Mouse (Mus musculus): ENCODE data around the gene Rpl34. TPM values are rescaled to one million over a fixed set of nuclear protein-coding genes. Genes with fewer than 3 reads are reported as not detected.

The Rpl34 gene
- polyA plus RNA-seq, 1 experiment from 2014 or later = 917 TPM

- H3K36me3 ChIP-seq (ENCODE audit: control insufficient read depth, insufficient read depth, low read length) = no peaks in the 10 kb centered on the region
- no peak overlapping the region for H3K4me3 ChIP-seq (ENCODE audit: low read depth, low read length)
- DNase-seq (ENCODE audit: low spot score) (no peak), ATAC-seq (ENCODE audit: insufficient number of reproducible peaks, low FRiP score, low TSS enrichment, low read depth) (no peak)
- peaks cover 5% of the 10 kb centered on the region; the same call in 1 of the 2 replicates for H3K4me1 ChIP-seq (ENCODE audit: control insufficient read depth, insufficient read depth, low read length)
- H3K27ac ChIP-seq (replicated peaks; ENCODE audit: low read depth, low read length) = no peak overlapping the region
- H3K4me2 ChIP-seq (ENCODE audit: low read depth, severe bottlenecking) = no peak overlapping the region
- 93% methylated on average over 1 of the region's 1 CpGs for WGBS
- no peaks in the 10 kb centered on the region for H3K9me3 ChIP-seq (ENCODE audit: control insufficient read depth, low read length)
- H3K9ac ChIP-seq (ENCODE audit: low read length) = no peak overlapping the region
- H3K27me3 ChIP-seq (ENCODE audit: control insufficient read depth, insufficient read depth, low read length) = no peaks in the 10 kb centered on the region
Measured at GRCm38 (mm10) chr3:130687051-130687450, 43.1 kb downstream of the Rpl34 start.

DNA sequence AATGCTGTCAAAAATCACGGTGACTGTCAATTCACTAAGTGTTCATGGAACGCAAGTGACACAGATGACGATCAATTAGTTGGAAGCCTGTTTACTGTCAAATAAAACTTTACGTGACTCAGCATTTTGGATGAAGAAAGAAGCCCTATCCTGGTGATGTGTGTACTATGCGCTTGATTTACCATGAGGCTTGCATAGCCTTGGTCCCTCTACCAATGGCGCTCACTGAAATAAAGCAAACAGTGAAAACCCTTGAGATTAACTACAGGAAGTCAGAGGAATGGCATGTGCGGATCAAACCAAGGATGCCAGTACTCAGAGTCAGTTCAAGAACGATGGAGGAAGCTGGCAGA lies 45.2 kb downstream of the Rpl34 start:
- Histone ChIP-seq H3K27ac (replicated peaks; ENCODE audit: low read depth, low read length) (no peak overlapping the region), H3K4me3 (ENCODE audit: low read depth, low read length) (no peak overlapping the region), H3K4me2 (ENCODE audit: low read depth, severe bottlenecking) (no peak overlapping the region), H3K4me1 (ENCODE audit: control insufficient read depth, insufficient read depth, low read length) (no peaks in the 10 kb centered on the region; the same call in 1 of the 2 replicates), H3K36me3 (ENCODE audit: control insufficient read depth, insufficient read depth, low read length) (no peaks in the 10 kb centered on the region), H3K9me3 (ENCODE audit: control insufficient read depth, low read length) (no peaks in the 10 kb centered on the region), H3K9ac (ENCODE audit: low read length) (no peak overlapping the region), H3K27me3 (ENCODE audit: control insufficient read depth, insufficient read depth, low read length) (no peaks in the 10 kb centered on the region)
- ATAC-seq (ENCODE audit: insufficient number of reproducible peaks, low FRiP score, low TSS enrichment, low read depth) (no peak), DNase-seq (ENCODE audit: low spot score) (no peak)
- 85% methylated on average over 8 of the region's 8 CpGs for WGBS

DNA sequence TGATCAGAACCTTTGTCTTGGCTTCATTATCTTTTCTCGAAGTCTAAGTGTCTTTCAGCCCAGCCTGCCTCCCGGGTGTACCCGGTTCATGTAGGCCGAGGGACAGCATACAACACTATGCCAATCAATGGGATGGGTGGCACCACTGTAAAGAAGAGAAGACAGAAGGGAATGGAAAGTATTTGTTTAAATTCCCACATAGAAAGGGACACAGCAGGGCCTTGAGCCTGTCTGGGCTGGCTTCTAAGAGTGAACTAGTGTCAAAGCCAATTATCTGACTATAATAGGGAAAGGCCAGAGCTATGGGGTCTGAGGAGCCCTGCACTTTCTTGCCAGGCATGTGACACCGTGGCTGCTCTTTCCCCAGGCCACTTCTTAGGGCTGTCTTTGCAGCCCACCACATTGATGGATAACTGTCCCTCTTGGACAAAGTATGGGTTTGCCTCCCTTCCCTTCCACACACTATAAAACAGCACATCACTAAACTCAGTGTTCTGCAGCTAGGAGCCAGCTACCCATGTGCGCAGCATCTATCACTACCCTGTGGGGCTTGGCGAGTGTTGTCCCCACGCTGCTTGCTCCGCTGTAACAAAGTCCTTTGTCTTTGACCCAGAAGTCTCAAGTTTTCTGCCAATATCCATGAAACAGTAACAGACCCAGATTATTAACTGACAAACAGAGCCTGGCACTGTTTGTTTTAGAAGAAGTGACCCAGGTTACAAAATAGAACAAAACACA lies 45.8 kb downstream of the Rpl34 start:
- no peaks in the 10 kb centered on the region for H3K36me3 ChIP-seq (ENCODE audit: control insufficient read depth, insufficient read depth, low read length)
- H3K4me2 ChIP-seq (ENCODE audit: low read depth, severe bottlenecking) = no peak overlapping the region
- 89% methylated on average over 9 of the region's 9 CpGs for WGBS
- no peak overlapping the region for H3K4me3 ChIP-seq (ENCODE audit: low read depth, low read length)
- H3K27me3 ChIP-seq (ENCODE audit: control insufficient read depth, insufficient read depth, low read length) = no peaks in the 10 kb centered on the region
- DNase-seq (ENCODE audit: low spot score) = no peak
- H3K9ac ChIP-seq (ENCODE audit: low read length) = no peak overlapping the region
- H3K27ac ChIP-seq (replicated peaks; ENCODE audit: low read depth, low read length) = no peak overlapping the region
- peaks cover 2% of the 10 kb centered on the region; the same call in 1 of the 2 replicates for H3K4me1 ChIP-seq (ENCODE audit: control insufficient read depth, insufficient read depth, low read length)
- no peak for ATAC-seq (ENCODE audit: insufficient number of reproducible peaks, low FRiP score, low TSS enrichment, low read depth)
- H3K9me3 ChIP-seq (ENCODE audit: control insufficient read depth, low read length) = no peaks in the 10 kb centered on the region

GRCm38 (mm10) chr3:130683836-130684235 lies 46.4 kb downstream of the Rpl34 start:
- Histone ChIP-seq H3K36me3 (ENCODE audit: control insufficient read depth, insufficient read depth, low read length) (no peaks in the 10 kb centered on the region), H3K27me3 (ENCODE audit: control insufficient read depth, insufficient read depth, low read length) (no peaks in the 10 kb centered on the region), H3K4me2 (ENCODE audit: low read depth, severe bottlenecking) (no peak overlapping the region), H3K4me3 (ENCODE audit: low read depth, low read length) (no peak overlapping the region), H3K4me1 (ENCODE audit: control insufficient read depth, insufficient read depth, low read length) (0 out of 2 replicates have a peak, but pooled peaks cover 2% of the 10 kb centered on the region), H3K9me3 (ENCODE audit: control insufficient read depth, low read length) (no peaks in the 10 kb centered on the region), H3K9ac (ENCODE audit: low read length) (no peak overlapping the region), H3K27ac (replicated peaks; ENCODE audit: low read depth, low read length) (no peak overlapping the region)
- WGBS = 82% methylated on average over 8 of the region's 8 CpGs
- DNase-seq (ENCODE audit: low spot score) (no peak), ATAC-seq (ENCODE audit: insufficient number of reproducible peaks, low FRiP score, low TSS enrichment, low read depth) (no peak)

GRCm38 (mm10) chr3:130682183-130682582 lies 48.0 kb downstream of the Rpl34 start:
- H3K9me3 ChIP-seq (ENCODE audit: control insufficient read depth, low read length) = no peaks in the 10 kb centered on the region
- H3K9ac ChIP-seq (ENCODE audit: low read length) = no peak overlapping the region
- no peak overlapping the region for H3K4me3 ChIP-seq (ENCODE audit: low read depth, low read length)
- H3K27ac ChIP-seq (replicated peaks; ENCODE audit: low read depth, low read length) = no peak overlapping the region
- DNase-seq (ENCODE audit: low spot score) (no peak), ATAC-seq (ENCODE audit: insufficient number of reproducible peaks, low FRiP score, low TSS enrichment, low read depth) (no peak)
- H3K36me3 ChIP-seq (ENCODE audit: control insufficient read depth, insufficient read depth, low read length) = no peaks in the 10 kb centered on the region
- H3K4me2 ChIP-seq (ENCODE audit: low read depth, severe bottlenecking) = no peak overlapping the region
- no peaks in the 10 kb centered on the region for H3K27me3 ChIP-seq (ENCODE audit: control insufficient read depth, insufficient read depth, low read length)
- H3K4me1 ChIP-seq (ENCODE audit: control insufficient read depth, insufficient read depth, low read length) = 0 out of 2 replicates have a peak, but pooled peaks cover 2% of the 10 kb centered on the region
- WGBS = 84% methylated on average over 9 of the region's 9 CpGs

- ATAC-seq (ENCODE audit: insufficient number of reproducible peaks, low FRiP score, low TSS enrichment, low read depth) (no peak), DNase-seq (ENCODE audit: low spot score) (no peak)
- WGBS = 80% methylated on average over 2 of the region's 2 CpGs
- Histone ChIP-seq H3K9ac (ENCODE audit: low read length) (no peak overlapping the region), H3K9me3 (ENCODE audit: control insufficient read depth, low read length) (no peaks in the 10 kb centered on the region), H3K4me2 (ENCODE audit: low read depth, severe bottlenecking) (no peak overlapping the region), H3K4me1 (ENCODE audit: control insufficient read depth, insufficient read depth, low read length) (0 out of 2 replicates have a peak, but pooled peaks cover 2% of the 10 kb centered on the region), H3K27ac (replicated peaks; ENCODE audit: low read depth, low read length) (no peak overlapping the region), H3K4me3 (ENCODE audit: low read depth, low read length) (no peak overlapping the region), H3K27me3 (ENCODE audit: control insufficient read depth, insufficient read depth, low read length) (no peaks in the 10 kb centered on the region), H3K36me3 (ENCODE audit: control insufficient read depth, insufficient read depth, low read length) (no peaks in the 10 kb centered on the region)
Measured at GRCm38 (mm10) chr3:130681226-130681625, 49.0 kb downstream of the Rpl34 start.

DNA sequence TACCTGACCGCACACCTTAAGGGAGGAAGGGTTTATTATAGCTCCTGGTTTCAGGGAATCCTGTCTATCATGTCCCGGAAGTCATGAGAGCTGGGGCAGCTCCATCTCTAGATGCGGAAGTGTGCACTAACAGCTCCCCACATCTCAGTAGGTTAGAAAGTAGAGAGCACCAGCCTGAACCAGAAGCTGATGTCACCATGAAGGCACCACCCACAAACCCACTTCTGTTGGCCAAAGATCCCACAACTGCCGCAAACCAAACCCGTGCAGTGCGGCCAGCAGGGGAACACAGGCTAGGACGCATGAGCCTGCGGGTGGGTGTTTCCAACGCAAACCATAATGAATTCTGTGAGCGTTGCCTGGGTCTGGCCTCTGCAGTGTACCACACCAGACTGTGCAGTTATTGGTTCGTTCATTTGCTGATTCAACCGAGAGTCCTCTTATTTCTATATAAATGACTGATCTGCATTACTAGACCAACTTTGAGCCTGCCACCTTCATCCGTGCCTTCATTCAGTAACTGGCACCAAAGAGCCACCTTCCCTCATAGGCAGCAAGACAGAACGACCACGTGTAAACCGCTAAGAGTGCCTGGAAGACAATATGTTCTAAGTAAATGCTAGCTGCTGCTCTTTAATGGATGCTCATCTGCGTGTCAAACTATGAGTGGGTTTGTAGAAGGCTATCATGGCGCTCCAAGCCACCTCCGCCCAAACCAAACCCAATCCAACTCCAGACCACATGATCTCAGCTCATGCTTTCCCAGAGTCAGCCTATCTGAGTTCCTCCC lies 52.3 kb downstream of the Rpl34 start:
- H3K4me1 ChIP-seq (ENCODE audit: control insufficient read depth, insufficient read depth, low read length) = 0 out of 2 replicates have a peak, but pooled peaks cover 2% of the 10 kb centered on the region
- H3K4me2 ChIP-seq (ENCODE audit: low read depth, severe bottlenecking) = no peak overlapping the region
- H3K9me3 ChIP-seq (ENCODE audit: control insufficient read depth, low read length) = no peaks in the 10 kb centered on the region
- no peaks in the 10 kb centered on the region for H3K36me3 ChIP-seq (ENCODE audit: control insufficient read depth, insufficient read depth, low read length)
- no peak overlapping the region for H3K9ac ChIP-seq (ENCODE audit: low read length)
- DNase-seq (ENCODE audit: low spot score) (no peak), ATAC-seq (ENCODE audit: insufficient number of reproducible peaks, low FRiP score, low TSS enrichment, low read depth) (no peak)
- H3K27me3 ChIP-seq (ENCODE audit: control insufficient read depth, insufficient read depth, low read length) = no peaks in the 10 kb centered on the region
- H3K27ac ChIP-seq (replicated peaks; ENCODE audit: low read depth, low read length) = no peak overlapping the region
- no peak overlapping the region for H3K4me3 ChIP-seq (ENCODE audit: low read depth, low read length)
- WGBS = 93% methylated on average over 19 of the region's 19 CpGs

Data from limb, embryonic 11.5 days (tissue).